Mouse (Mus musculus) small intestine, adult 2 months (tissue): Measurements from ENCODE around the gene Rbm5.

Experiments
- CTCF ChIP-seq: fragments of 200-500 bp; IDR thresholded peaks from 2 replicates; pipeline ENCODE4 v1.5.1; 2012; ENCODE audit warnings: low read depth, mild to moderate bottlenecking, control low read depth, inconsistent platforms, low read length, moderate library complexity, mixed read lengths; ENCODE audit not compliant: insufficient replicate concordance, insufficient read length; ENCODE audit errors: extremely low read depth
- POLR2A ChIP-seq: fragments of 200-500 bp; IDR thresholded peaks from 2 replicates; pipeline ENCODE4 v1.6.1; 2012; ENCODE audit warnings: low read depth, mild to moderate bottlenecking, control low read depth, inconsistent platforms, low read length, moderate library complexity

- TF ChIP-seq POLR2A: no peak
- no peak for TF ChIP-seq CTCF
These were observed 51.8 kb downstream of the Rbm5 start for GRCm38 (mm10) chr9:107718781-107719540.
